Mouse (Mus musculus): ENCODE measurements at regions not wholly inside any gene's neighbourhood (a gene's known extent, or its start where the extent isn't known, plus 50 kb on each side); places are given as distances from the start of the nearest gene placed in this dataset.

DNA sequence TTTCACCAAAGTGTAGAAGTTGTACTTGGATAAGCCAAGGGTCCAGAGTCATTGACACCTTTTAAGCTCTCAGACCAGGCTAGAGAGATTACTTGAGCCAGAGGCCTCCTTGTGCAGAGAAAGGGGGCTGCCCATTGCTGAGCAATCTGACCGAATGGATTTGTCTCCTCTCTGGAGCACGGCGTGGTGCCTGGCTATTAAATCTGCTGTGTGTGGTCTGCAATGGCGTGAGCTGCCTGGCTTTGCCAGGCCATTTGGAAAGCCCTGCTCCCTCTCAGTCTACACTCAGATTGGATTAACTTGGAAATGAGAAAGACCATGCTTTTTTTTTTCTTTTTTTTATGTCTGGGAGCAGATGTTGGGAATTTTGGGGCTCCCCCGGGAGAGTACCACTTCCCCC is 633.3 kb upstream of the Sall1 start:
- TF ChIP-seq POLR2A (IDR thresholded peaks at IDR 0.05; ENCODE audit: borderline replicate concordance, low read depth, low read length) (no peak), CTCF (IDR thresholded peaks at IDR 0.05; ENCODE audit: low read depth, low read length) (no peak)
- Histone ChIP-seq H3K27ac (ENCODE audit: insufficient read depth, low read depth, low read length) (no peak overlapping the region), H3K4me1 (ENCODE audit: control insufficient read depth, insufficient read depth, low read length) (no peaks in the 10 kb centered on the region), H3K4me3 (ENCODE audit: insufficient read depth, low read length) (no peak overlapping the region)

DNA sequence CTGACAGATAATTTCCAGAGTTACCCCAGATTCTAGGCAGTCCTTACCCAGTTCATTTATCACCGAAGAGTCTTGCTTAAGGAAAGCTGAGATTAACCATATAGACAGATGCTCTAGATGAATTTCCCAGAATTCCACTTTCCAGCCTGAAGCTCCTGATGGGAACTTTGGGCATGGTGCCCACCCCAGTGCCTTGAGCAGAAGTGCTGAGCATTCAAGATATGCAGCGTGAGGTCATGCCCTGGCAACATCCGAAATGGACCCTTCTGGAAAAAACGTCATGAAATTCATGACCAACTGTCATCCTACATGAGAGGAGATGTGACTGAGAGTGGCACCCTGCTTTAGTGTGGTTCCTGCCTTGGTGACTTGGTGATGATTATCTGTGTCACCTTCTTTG is 629.9 kb upstream of the Sall1 start:
- H3K4me1 ChIP-seq (ENCODE audit: control insufficient read depth, insufficient read depth, low read length), result no peaks in the 10 kb centered on the region
- H3K27ac ChIP-seq (ENCODE audit: insufficient read depth, low read depth, low read length), result no peak overlapping the region
- TF ChIP-seq CTCF (IDR thresholded peaks at IDR 0.05; ENCODE audit: low read depth, low read length) (no peak), POLR2A (IDR thresholded peaks at IDR 0.05; ENCODE audit: borderline replicate concordance, low read depth, low read length) (no peak)
- no peak overlapping the region for H3K4me3 ChIP-seq (ENCODE audit: insufficient read depth, low read length)

DNA sequence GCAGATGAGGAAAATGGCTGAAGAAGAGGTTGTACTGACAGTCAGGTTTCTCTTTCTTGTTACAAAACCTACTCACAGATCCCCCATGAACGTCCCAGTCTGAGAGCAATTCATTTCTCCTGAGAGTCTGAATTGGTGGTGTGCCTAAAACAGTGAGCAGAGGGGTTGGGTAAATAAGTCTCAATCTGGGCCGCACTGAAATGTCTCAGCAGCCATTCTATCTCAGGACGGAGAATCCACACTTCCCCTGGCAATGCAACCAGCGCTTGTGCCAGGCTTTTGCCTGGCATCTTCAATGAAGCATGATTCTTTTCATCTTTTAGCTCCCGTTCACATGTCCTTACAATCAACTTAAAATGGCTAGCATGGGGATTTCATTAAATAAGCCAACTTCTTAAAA is 628.7 kb upstream of the Sall1 start:
- no peak overlapping the region for H3K4me3 ChIP-seq (ENCODE audit: insufficient read depth, low read length)
- no peak for TF ChIP-seq POLR2A (IDR thresholded peaks at IDR 0.05; ENCODE audit: borderline replicate concordance, low read depth, low read length)
- TF ChIP-seq CTCF (IDR thresholded peaks at IDR 0.05; ENCODE audit: low read depth, low read length), result no peak
- H3K27ac ChIP-seq (ENCODE audit: insufficient read depth, low read depth, low read length), result no peak overlapping the region
- no peaks in the 10 kb centered on the region for H3K4me1 ChIP-seq (ENCODE audit: control insufficient read depth, insufficient read depth, low read length)

DNA sequence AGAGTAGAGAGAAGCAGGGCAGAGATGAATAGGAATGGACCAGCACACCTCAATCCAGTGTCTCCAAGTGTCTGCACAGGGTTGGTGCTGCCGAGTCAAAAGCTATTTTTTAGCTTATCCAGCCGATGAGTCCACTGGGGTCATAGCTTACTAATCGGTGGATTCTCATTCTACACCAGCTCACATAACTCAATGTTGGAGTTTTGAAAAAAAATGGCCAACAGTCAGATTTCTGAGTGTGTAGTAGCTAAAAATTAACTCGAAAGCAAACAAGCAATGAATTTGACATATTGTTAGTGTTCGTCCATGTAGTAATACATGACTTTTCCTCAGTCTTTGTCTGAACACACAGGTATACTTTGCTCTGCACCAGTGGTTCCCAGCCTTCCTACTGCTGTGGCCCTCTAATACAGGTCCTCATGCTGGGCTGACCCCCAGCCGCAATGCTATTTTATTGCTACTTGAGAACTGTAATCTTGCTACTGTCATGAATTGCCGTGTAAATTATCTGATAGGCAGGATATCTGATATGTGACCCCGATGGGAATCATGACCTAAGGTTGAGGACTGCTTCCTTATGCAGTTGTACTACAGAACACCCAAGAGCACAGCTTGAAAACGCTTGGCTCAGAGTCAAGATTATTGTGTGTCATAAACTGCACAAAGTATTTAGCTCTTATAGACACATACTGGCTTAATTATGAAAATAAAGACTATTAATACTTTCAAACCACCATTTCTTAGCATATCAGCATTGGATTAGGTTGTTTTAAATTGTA is 621.1 kb upstream of the Sall1 start:
- Histone ChIP-seq H3K4me3 (ENCODE audit: insufficient read depth, low read length) (no peak overlapping the region), H3K4me1 (ENCODE audit: control insufficient read depth, insufficient read depth, low read length) (no peaks in the 10 kb centered on the region), H3K27ac (ENCODE audit: insufficient read depth, low read depth, low read length) (no peak overlapping the region)
- TF ChIP-seq CTCF (IDR thresholded peaks at IDR 0.05; ENCODE audit: low read depth, low read length) (no peak), POLR2A (IDR thresholded peaks at IDR 0.05; ENCODE audit: borderline replicate concordance, low read depth, low read length) (no peak)

DNA sequence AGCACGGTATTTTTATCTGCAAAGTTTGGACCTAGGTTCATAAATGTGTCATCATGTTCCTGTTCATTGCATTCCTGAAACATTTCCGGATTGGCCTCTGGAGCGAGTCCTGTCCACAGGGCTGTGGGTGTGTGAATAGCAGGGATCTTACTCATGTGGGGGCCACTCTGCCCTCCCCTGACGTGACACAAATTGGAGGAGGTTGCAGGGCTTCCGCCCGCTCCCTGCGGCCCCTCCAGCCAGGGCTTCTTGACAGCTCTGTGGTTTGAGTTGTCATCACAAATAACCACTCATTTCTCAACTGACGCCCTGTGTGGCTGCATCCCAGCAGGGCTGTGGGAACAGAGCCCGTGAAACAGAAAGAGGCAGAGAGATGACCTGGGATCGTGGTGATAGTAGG is 619.9 kb upstream of the Sall1 start:
- TF ChIP-seq CTCF (IDR thresholded peaks at IDR 0.05; ENCODE audit: low read depth, low read length), result no peak
- TF ChIP-seq POLR2A (IDR thresholded peaks at IDR 0.05; ENCODE audit: borderline replicate concordance, low read depth, low read length), result no peak
- Histone ChIP-seq H3K4me3 (ENCODE audit: insufficient read depth, low read length) (no peak overlapping the region), H3K27ac (ENCODE audit: insufficient read depth, low read depth, low read length) (no peak overlapping the region), H3K4me1 (ENCODE audit: control insufficient read depth, insufficient read depth, low read length) (no peaks in the 10 kb centered on the region)

DNA sequence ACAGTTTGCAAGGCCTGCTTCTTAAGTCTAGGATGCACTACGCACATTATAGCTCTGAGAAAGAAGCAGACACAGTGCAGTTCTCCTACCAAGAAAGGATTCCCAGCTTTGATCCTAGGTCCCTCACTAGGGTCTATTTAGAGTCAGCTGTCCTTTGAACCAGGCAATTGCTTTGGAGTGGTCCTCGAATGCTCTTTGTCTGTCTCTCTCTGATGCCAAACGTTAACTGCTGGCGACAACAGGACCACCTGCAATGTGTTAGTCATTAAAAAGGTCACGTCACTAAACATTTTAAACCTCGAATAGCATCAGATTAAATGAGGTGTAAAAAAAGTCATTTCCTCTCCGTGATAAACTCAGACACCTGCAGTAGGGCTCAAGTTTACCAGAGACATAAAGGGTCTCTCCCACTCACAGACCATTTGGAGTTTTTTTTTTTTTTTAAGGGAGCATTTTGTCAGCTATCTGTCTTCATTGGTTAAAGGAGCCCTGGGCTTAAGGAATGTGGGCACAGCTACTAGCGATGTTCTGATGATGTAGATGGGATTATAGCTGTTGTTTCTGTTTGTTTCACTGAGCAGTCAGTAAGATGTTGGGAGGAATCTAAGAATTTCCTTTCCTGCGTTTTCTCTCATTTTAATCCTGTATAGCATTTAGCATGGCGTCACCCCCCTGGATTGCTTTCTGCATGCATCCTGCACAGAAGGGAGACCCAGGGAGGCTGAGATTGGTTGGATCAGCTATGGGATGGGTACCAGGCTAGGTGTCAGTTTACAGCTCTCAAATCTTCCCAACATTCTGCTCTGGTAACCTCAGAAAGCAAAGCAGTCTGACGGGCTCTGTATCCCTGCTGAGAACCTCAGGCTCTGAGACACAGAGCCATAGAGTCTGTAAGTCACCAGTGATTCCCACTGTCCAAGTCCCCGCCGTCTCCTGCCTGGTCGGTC is 615.3 kb upstream of the Sall1 start:
- Histone ChIP-seq H3K4me1 (ENCODE audit: control insufficient read depth, insufficient read depth, low read length) (no peaks in the 10 kb centered on the region), H3K27ac (ENCODE audit: insufficient read depth, low read depth, low read length) (no peak overlapping the region), H3K4me3 (ENCODE audit: insufficient read depth, low read length) (no peak overlapping the region)
- TF ChIP-seq POLR2A (IDR thresholded peaks at IDR 0.05; ENCODE audit: borderline replicate concordance, low read depth, low read length) (no peak), CTCF (IDR thresholded peaks at IDR 0.05; ENCODE audit: low read depth, low read length) (no peak)

DNA sequence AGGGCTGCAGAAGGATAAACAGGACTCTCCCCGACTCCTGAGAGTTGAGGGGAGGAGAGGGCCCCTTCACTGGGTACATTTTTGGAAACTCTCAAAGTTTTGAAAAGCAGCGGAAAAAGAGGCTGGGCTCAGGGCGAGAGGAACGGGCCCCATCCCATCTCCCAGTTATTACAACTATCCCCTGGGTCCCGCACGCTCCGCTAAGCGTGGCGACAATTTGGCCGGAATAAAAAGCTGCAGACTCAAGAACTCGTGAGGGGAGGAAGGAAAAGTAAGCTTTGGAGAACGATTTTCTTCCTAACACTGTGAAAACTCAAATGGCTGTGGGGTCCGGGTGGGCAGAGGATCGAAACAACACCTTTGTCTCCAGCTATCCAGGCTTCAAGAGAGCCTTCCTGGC is 611.4 kb upstream of the Sall1 start:
- TF ChIP-seq CTCF (IDR thresholded peaks at IDR 0.05; ENCODE audit: low read depth, low read length), result no peak
- no peaks in the 10 kb centered on the region for H3K4me1 ChIP-seq (ENCODE audit: control insufficient read depth, insufficient read depth, low read length)
- no peak overlapping the region for H3K27ac ChIP-seq (ENCODE audit: insufficient read depth, low read depth, low read length)
- H3K4me3 ChIP-seq (ENCODE audit: insufficient read depth, low read length), result no peak overlapping the region

DNA sequence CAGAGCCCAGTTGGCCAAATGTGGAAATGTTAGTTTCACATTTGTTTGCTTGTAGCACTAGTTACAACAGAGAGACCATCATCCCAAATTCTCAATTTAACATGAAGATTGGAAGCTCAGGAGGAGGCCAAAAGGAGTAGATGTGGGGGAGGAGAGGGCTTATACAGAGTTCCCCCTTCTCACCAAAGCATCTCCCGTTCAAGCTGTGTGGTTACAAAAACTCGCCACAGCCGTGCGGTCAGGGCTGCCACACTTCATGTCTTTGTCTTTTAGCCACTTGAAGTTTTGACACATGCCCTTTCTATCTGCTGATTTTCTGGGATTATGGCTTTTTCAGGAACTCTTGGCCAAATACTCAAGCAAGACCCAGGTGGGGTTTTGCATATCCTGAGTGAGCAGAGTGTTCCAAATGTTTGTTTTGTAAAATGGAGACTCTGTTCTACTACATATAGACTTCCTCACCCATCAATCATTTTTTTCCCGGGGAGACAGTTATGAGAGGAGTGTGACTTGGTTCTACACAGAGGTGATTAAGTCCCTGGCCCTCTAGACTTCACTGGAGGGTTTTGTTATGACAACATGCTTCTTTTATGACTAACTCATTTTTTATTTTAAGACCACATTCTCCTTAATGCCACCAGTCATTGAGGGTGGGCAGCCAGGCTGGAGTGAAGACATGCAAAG is 605.4 kb upstream of the Sall1 start:
- Histone ChIP-seq H3K4me1 (ENCODE audit: control insufficient read depth, insufficient read depth, low read length) (no peaks in the 10 kb centered on the region), H3K27ac (ENCODE audit: insufficient read depth, low read depth, low read length) (no peak overlapping the region), H3K4me3 (ENCODE audit: insufficient read depth, low read length) (no peak overlapping the region)
- TF ChIP-seq CTCF (IDR thresholded peaks at IDR 0.05; ENCODE audit: low read depth, low read length), result no peak
- TF ChIP-seq POLR2A (IDR thresholded peaks at IDR 0.05; ENCODE audit: borderline replicate concordance, low read depth, low read length), result no peak

DNA sequence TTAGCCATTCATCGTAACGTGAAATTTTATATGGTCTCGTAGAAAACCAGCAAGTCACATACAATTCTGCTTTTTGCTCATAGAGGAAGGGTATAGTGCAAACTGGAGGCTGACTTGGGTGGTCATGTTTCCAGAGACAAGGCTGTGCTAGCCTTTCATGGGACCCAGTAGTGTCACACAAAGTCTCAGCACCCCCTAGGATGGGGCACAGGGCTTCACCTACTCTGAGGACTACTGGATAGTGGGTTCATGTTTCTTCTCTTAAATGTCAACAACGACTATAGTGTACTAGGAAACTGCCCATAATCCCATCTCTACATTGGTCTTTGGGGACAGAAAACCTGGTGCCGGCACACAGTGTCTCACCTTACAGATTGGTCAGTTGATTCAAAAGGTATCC is 603.0 kb upstream of the Sall1 start:
- H3K4me3 ChIP-seq (ENCODE audit: insufficient read depth, low read length), result no peak overlapping the region
- H3K4me1 ChIP-seq (ENCODE audit: control insufficient read depth, insufficient read depth, low read length), result no peaks in the 10 kb centered on the region
- H3K27ac ChIP-seq (ENCODE audit: insufficient read depth, low read depth, low read length), result no peak overlapping the region
- no peak for TF ChIP-seq POLR2A (IDR thresholded peaks at IDR 0.05; ENCODE audit: borderline replicate concordance, low read depth, low read length)
- TF ChIP-seq CTCF (IDR thresholded peaks at IDR 0.05; ENCODE audit: low read depth, low read length), result no peak
